Mouse (Mus musculus) v-Abl transformed pro-B cells (cell line): ENCODE measurements around the gene Sf3a1.

Source experiments
- in situ Hi-C, 2 experiments: fragments of 400-800 bp; cut with MboI; formaldehyde crosslinking; loops; one replicate each; pipeline ENCODE4 v1.15.1; 2025; ENCODE audit not compliant: unreplicated experiment in 2 of 2

Gene Sf3a1

DNA sequence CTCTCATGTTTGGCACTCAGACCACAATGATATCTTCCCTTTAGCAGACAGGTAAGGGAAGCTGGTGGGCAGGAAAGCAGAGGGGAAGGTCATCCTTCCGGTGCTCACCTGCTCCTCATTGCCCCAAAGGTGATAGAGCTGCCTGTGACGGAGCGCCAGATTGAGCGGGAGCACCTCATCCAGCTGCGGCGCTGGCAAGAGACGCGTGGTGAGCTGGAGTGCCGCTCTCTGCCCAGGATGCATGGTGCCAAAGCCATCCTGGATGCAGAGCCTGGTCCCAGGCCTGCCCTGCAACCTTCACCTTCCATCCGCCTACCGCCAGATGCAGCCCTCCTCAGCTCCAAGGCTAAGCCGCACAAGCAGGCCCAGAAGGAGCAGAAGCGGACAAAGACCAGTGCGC is 54.4 kb downstream of the Sf3a1 start:
- in situ Hi-C loops = no loop called here

DNA sequence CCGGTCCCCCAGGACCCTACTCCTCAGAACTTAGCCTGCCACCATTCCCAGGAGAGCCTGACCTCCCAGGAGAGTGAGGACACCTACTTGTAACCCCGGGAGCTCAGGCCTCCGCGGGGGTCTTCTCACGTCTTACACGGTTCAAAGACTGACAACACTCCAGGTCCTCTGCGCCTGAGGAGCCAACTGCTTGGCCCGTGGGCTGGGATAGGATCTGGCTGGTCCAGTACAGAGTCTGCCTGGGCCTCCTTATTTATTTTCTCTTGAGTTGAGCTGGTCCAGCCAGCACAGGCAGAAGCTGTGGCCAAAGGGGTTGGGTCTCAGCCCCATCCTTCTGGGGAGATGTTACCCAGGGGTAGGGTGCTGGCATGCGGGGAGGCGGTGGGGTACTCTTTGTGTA is 54.9 kb downstream of the Sf3a1 start:
- in situ Hi-C loops = loop anchor here (5.0 kb wide), 3 partner anchors 78 to 213 kb away; partner anchors contain the start of gene Rnf215 (in 1 of the 2)

- in situ Hi-C loops = loop anchor here (5.0 kb wide), 3 partner anchors 79 to 214 kb away; partner anchors contain the start of gene Rnf215 (in 1 of the 2)
These were observed 56.3 kb downstream of the Sf3a1 start for GRCm38 (mm10) chr11:4216248-4217000.

DNA sequence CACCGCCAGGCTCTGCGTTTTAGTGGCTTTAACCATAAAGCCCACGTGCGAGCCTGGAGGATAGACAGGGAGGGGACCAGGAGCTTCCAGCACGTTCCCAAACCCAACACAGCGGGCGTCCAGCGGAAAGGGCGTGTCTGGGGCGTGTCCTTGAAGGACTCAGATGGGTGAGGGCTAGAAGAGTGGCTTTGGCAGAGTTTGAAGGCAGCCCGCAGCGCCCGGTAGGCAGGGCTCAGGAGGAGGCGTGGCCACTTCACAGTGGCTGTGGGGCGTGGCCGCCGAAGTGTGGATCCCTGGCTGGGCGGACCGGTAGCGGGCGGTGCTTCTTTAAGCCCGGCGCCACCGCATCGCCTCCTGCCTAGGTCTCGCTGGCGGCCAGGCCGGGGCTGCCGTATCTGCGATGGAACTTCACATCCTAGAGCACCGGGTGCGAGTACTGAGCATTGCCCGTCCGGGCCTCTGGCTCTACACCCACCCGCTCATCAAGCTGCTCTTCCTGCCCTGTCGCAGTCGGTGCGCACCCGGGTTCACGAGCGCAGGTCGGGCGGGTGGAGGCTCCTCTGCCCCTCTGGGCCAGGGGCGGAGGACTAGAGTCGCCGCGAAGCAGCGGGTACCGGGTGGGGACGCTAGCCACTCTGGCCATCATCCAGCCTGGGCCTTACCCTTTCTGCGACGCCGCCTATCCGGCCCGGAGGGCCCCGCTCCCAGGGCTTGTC is 57.9 kb downstream of the Sf3a1 start, which contains the start of gene Castor1:
TSS of gene Castor1 (plus strand) at position 312 of the 716 bp plus-strand sequence.
- in situ Hi-C loops = loop anchor here (5.0 kb wide), 3 partner anchors 81 to 216 kb away; partner anchors contain the start of gene Rnf215 (in 1 of the 2)

GRCm38 (mm10) chr11:4218637-4219036 is 58.5 kb downstream of the Sf3a1 start:
- in situ Hi-C loops = loop anchor here (5.0 kb wide), 3 partner anchors 81 to 216 kb away; partner anchors contain the start of gene Rnf215 (in 1 of the 2)

DNA sequence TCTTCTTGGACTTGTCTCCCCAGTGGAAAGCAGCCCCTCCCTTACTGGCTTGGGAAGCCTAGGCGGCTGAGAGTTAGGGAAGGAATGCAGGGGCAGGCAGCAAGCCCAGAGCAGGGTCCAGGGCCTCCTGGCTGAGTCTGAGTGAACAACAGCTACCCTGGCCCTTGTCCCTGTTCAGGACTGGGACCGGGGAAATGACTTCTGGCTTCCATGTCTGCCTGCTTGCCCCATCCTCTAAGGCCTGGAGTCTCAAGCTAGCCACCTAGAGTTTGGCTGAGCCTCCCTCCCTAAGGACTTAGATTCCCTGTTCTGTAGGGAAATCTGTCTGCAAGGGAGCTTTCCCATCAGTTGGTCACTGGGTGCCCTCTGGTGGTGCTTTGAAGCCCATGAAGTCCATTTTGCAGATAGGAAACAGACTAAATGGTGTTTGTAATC is 59.2 kb downstream of the Sf3a1 start:
- in situ Hi-C loops = loop anchor here (5.0 kb wide), 3 partner anchors 82 to 217 kb away; partner anchors contain the start of gene Rnf215 (in 1 of the 2)

- in situ Hi-C loops = loop anchor here (5.0 kb wide), 4 partner anchors 37 to 218 kb away; partner anchors contain the start of genes Lif (in 2 of the 2) and Rnf215 (in 1 of the 2)
These were observed 59.8 kb downstream of the Sf3a1 start for GRCm38 (mm10) chr11:4219908-4220307.

DNA sequence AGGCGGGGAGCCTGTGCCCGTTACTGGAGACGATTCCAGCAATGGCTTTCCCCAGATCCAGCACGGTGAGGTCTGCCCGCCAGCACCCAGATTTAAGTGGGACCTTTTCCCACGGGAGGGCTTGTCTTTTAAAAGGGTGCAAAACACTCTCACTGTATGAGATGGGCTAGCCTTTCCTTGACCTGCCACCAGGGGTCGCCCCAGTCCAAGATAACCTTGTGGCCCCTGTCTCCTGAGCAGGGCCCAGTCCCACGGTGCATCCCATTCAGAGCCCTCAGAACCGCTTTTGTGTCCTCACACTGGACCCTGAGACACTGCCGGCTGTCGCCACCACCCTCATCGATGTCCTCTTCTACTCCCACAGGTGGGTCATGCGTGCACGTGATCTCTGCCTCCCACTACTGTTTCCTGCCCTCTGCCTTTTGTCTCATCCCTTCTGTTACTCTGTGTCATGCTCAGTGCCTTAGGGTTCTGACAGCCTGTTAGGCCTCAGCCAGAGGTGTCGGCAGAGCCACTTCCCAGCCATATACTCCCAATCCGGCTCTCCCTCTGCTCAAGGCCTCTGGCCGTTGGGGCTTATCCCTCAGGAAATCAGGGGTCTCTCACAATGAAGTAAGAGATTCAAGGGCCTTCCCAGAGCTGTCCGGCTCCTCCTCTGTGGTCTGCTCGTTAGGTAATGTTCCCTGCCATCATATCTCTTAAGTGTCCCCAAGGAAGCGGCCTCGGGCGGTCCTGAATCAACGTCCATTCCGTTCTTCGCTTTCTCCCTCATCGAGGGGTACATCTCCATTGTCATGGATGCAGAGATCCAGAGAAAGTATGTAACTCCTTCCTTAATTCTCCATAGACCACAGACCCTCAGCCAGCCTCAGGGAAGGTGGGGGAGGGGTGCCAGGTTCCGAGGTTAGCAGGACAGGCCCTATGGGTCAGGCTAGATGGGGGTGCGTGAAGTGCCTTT is 60.6 kb downstream of the Sf3a1 start:
- in situ Hi-C loops = loop anchor here (5.0 kb wide), 1 partner anchor 37 kb away; the partner anchor contains the start of gene Lif (in 2 of the 2)

GRCm38 (mm10) chr11:4222046-4222950 is 62.1 kb downstream of the Sf3a1 start:
- in situ Hi-C loops = loop anchor here (5.0 kb wide), 1 partner anchor 35 kb away; the partner anchor contains the start of gene Lif (in 2 of the 2)

DNA sequence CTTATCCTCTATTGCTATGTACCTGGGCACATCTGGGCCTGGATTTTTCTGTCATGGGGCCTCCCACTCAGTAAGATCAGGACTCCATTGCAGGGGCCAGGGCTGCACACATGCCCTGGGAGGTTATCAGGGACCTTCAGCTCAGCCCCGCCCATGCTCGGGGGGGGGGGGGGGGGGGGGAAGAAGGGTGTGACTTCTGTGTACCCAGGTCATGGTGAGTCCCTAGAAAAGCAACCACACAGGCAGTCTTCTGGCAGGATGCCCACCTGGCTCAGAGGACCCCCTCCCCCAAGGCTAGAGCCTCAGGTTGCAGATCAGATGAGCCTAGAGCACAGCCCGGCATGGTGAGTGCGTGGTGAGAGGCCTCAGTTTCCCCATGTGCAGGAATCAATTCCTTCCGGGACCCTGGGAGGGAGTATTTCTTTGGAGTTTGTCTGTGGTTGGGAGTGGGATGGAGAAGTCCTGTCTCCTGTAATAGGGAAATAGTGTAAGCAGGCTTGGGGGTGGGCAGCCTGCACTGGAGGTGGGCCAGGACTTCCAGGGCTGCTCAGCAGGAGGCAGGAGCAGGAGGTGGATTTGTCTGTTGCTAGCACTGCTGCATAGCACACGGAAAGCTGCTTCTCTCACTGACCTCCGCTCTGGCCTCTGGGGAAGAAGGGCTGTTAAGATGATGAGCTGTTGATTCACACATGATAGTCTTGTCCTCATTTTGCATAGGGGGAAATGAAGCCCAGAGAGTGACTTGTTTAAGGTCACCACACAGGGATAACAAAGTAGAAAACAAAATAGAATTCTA is 63.4 kb downstream of the Sf3a1 start:
- in situ Hi-C loops = loop anchor here (5.0 kb wide), 1 partner anchor 34 kb away; the partner anchor contains the start of gene Lif (in 2 of the 2)

GRCm38 (mm10) chr11:4224223-4224622 is 64.1 kb downstream of the Sf3a1 start:
- in situ Hi-C loops = loop anchor here (5.0 kb wide), 1 partner anchor 33 kb away; the partner anchor contains the start of gene Lif (in 2 of the 2)

- in situ Hi-C loops = no loop called here
These were observed 66.6 kb downstream of the Sf3a1 start for GRCm38 (mm10) chr11:4226569-4227325.

GRCm38 (mm10) chr11:4228463-4228862 is 68.3 kb downstream of the Sf3a1 start:
- in situ Hi-C loops = no loop called here

DNA sequence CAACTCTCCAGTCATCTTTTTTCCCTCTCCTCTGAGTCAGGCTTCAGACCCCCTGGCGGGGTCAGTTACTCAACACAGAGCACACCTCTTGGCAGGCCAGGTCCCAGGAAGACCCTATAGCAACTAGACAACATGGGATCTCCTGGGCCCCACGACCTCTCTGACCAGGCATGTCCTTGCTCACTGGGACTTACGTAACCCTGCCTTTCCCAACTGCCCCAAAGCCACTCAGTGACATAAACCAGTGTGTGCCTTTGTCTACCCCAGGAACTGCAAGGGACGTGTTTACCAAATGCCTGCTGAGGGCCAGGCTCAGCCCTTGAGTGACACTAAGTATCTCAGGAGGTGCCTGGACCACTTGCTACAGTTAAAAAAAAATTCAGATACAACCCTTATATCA is 69.7 kb downstream of the Sf3a1 start:
- in situ Hi-C loops = no loop called here

GRCm38 (mm10) chr11:4231435-4231834 is 71.3 kb downstream of the Sf3a1 start:
- in situ Hi-C loops = no loop called here
